Mouse (Mus musculus) ES-Bruce4 (cell line): ENCODE data around the gene Gm21969.

Source experiments
- EP300 ChIP-seq: IDR thresholded peaks from 2 replicates; pipeline ENCODE4 v1.6.1; 2011; ENCODE audit warnings: low read depth, low read length; ENCODE audit not compliant: insufficient read depth
- POLR2A ChIP-seq: IDR thresholded peaks from one replicate; pipeline ENCODE4 v1.8.1; 2011; ENCODE audit warnings: low read length; ENCODE audit not compliant: insufficient read depth

DNA sequence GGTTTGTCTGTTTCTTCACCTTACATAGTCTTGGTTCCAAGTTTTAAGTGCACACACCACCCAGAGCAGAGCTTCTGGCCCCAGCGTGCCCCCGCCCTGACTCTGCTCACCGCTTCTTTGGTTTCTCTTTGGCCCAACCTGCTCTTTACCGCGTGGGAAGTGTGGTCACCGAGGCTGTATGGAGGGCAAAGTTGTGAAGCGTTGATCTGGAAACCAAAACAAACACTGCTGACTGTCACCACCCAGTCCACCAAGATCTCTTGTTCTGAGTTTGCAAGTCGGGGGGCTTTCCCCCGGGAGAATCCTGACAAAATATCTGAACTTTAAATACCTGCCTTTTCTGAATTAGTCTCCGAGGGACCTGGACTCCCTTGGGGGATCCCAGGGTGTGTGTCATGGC is 24.0 kb upstream of the Gm21969 start:
- TF ChIP-seq EP300 (no peak), POLR2A (no peak)
